Mouse (Mus musculus) C2C12 (cell line): ENCODE results near the gene Pnp.

Experiments used
- CEBPB ChIP-seq: IDR thresholded peaks from one replicate; pipeline ENCODE4 v1.6.1; 2011; ENCODE audit warnings: low read depth, mild to moderate bottlenecking, control low read depth, moderate library complexity
- CTCF ChIP-seq: IDR thresholded peaks from one replicate; pipeline ENCODE4 v1.5.1; 2011; ENCODE audit not compliant: control insufficient read depth, insufficient read depth, insufficient read length
- FOSL1 ChIP-seq: IDR thresholded peaks from one replicate; pipeline ENCODE4 v1.8.0; 2011; ENCODE audit warnings: mild to moderate bottlenecking, low read length; ENCODE audit not compliant: poor library complexity, insufficient read depth, severe bottlenecking
- MAX ChIP-seq: IDR thresholded peaks from one replicate; pipeline ENCODE4 v1.6.1; 2011; ENCODE audit warnings: mild to moderate bottlenecking, control low read depth
- MYOD1 ChIP-seq: IDR thresholded peaks from one replicate; pipeline ENCODE4 v1.6.1; 2011; ENCODE audit warnings: low read depth; ENCODE audit not compliant: control insufficient read depth, insufficient read length
- MYOG ChIP-seq: IDR thresholded peaks from one replicate; pipeline ENCODE4 v1.6.1; 2011; ENCODE audit not compliant: control insufficient read depth, insufficient read length; ENCODE audit errors: extremely low read depth
- USF1 ChIP-seq: IDR thresholded peaks from one replicate; pipeline ENCODE4 v1.6.1; 2011; ENCODE audit warnings: low read depth, mild to moderate bottlenecking, control low read depth, moderate library complexity

DNA sequence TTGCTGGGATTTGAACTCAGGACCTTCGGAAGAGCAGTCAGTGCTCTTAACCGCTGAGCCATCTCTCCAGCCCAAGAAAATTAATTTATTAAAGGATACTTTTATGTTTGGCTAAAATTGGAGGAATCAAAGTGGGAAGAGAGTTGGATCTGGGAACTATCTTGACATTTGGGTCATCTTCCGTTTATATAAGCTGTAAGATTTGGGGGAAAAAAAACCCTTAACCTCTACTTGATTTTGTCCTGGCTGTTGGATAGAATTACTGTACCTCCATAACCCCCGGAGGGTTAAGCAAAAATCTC lies 26.1 kb upstream of the Pnp start:
- TF ChIP-seq CTCF: no peak
- TF ChIP-seq USF1: no peak
- no peak for TF ChIP-seq CEBPB
- no peak for TF ChIP-seq MAX
- no peak for TF ChIP-seq MYOD1
- no peak for TF ChIP-seq MYOG
- TF ChIP-seq FOSL1: no peak
